Mouse (Mus musculus) kidney, postnatal 0 days (tissue): ENCODE measurements at regions not wholly inside any gene's neighbourhood (a gene's known extent, or its start where the extent isn't known, plus 50 kb on each side); places are given as distances from the start of the nearest gene placed in this dataset.

ENCODE experiments used
- ATAC-seq: fragments of 200-750 bp; cut with Nextera tagmentation; replicated peaks from 2 replicates; pipeline ENCODE4 v1.8.0; 2017; ENCODE audit warnings: low read depth, moderate number of reproducible peaks, moderate TSS enrichment, moderate library complexity; ENCODE audit not compliant: low FRiP score
- DNase-seq: peaks from one replicate; pipeline ENCODE4 v3.0.0-alpha.2; 2016; ENCODE audit warnings: low spot score
- H3K27ac ChIP-seq: fragments of 300-500 bp; sonication (generic); 2 replicates; pipeline ENCODE4 v1.5.1; 2014; ENCODE audit warnings: mild to moderate bottlenecking
- H3K27me3 ChIP-seq: fragments of 300-500 bp; sonication (generic); 2 replicates; pipeline ENCODE4 v1.6.1; 2014; ENCODE audit warnings: low read length, mixed read lengths; ENCODE audit not compliant: insufficient read depth
- H3K36me3 ChIP-seq: fragments of 300-500 bp; sonication (generic); 2 replicates; pipeline ENCODE4 v1.6.1; 2014; ENCODE audit warnings: low read length, mixed read lengths; ENCODE audit not compliant: insufficient read depth
- H3K4me1 ChIP-seq: fragments of 300-500 bp; sonication (generic); replicated peaks from 2 replicates; pipeline ENCODE4 v1.6.1; 2014; ENCODE audit warnings: antibody characterized with exemption, low read length, mixed read lengths; ENCODE audit not compliant: insufficient read depth
- H3K4me2 ChIP-seq: fragments of 300-500 bp; sonication (generic); 2 replicates; pipeline ENCODE4 v1.6.1; 2014; ENCODE audit warnings: mild to moderate bottlenecking, low read length, moderate library complexity, mixed read lengths
- H3K4me3 ChIP-seq: fragments of 300-500 bp; sonication (generic); replicated peaks from 2 replicates; pipeline ENCODE4 v1.5.1; 2014; ENCODE audit warnings: low read depth, low read length
- H3K9ac ChIP-seq: fragments of 300-500 bp; sonication (generic); 2 replicates; pipeline ENCODE4 v1.6.1; 2014; ENCODE audit warnings: low read depth, low read length
- H3K9me3 ChIP-seq: fragments of 300-500 bp; sonication (generic); replicated peaks from 2 replicates; pipeline ENCODE4 v1.6.1; 2016; ENCODE audit warnings: low read length, inconsistent platforms, mixed read lengths
- CTCF ChIP-seq: IDR thresholded peaks from 2 replicates; pipeline ENCODE4 v1.5.1; 2016; ENCODE audit warnings: antibody characterized with exemption, low read depth, mild to moderate bottlenecking, moderate library complexity
- WGBS: fragments of 180-500 bp; shearing (Covaris S2); extraction: QIAGEN DNeasy Blood & Tissue Kit; methylation state at CpG from one replicate; pipeline ENCODE4 v1.1.7; 2014; 5-methylcytosine and 5-hydroxymethylcytosine counted together

DNA sequence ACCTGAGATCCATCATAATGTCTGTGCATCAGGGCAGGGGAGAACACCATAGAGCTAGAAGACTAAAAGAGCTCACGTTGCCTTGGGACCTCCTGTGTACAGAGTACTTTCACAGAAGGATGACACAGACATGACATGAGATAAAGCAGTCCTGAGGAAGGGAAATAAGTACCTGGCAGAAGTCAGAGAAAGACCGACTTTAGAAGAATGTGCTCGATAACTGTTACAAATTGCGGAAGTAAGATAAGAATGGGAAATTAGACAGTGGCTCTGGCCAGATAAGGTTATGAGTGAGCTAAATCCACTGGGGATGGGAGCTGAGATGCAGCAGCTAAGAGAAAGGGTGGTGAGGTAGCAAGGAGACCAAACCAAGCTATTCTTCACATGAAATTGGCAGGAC, 249.9 kb upstream of the Veph1 start:
- H3K9ac ChIP-seq: no peak overlapping the region
- H3K9me3 ChIP-seq: no peaks in the 10 kb centered on the region
- no peaks in the 10 kb centered on the region for H3K36me3 ChIP-seq
- no peak overlapping the region for H3K4me3 ChIP-seq
- TF ChIP-seq CTCF: no peak
- no peak for ATAC-seq
- WGBS: 87% methylated on average over 4 of the region's 4 CpGs
- H3K27me3 ChIP-seq: no peaks in the 10 kb centered on the region
- no peak overlapping the region for H3K4me2 ChIP-seq
- H3K27ac ChIP-seq: no peak overlapping the region
- no peaks in the 10 kb centered on the region for H3K4me1 ChIP-seq
- no peak for DNase-seq

DNA sequence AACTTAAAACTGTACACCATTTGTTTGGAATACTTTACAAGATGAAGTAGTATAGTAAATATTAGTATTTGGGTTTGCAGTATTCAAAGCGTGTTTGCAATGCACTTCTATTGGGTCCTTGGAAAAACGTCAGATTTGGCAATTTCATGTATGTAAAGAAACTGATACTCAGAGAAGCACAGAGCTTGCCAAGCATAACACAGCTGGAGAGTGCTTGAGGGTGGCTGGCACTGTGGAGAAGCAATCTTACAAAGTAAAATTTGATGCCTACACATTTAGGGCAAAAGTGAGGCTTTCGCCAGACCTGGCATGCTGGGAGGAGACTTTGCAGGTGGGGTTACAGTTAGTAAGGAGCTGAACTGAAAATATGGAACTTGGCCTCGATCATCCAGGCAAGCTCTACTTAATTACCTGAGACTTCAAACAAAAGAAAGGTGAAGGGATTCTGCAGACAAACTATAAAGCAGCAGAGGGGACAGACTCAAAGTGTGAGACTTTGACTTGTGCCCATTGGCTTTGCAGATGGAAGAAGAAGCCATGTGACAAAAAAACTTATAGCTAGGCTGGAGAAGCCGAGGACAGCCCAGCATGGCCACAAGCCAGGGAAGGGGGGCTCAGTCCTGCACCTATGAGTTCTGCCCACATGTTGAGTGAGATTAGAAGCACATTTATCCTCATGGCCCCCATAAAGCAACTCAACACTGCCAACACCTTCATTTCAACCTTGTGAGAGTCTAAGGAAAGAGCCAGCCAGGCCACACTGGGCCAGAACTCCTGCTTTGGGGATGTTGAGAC, 247.7 kb upstream of the Veph1 start:
- no peaks in the 10 kb centered on the region for H3K36me3 ChIP-seq
- no peak overlapping the region for H3K4me2 ChIP-seq
- TF ChIP-seq CTCF: no peak
- no peaks in the 10 kb centered on the region for H3K4me1 ChIP-seq
- no peak overlapping the region for H3K27ac ChIP-seq
- WGBS: 69% methylated on average over 5 of the region's 5 CpGs
- no peak overlapping the region for H3K4me3 ChIP-seq
- no peak overlapping the region for H3K9ac ChIP-seq
- DNase-seq (no peak), ATAC-seq (no peak)
- H3K9me3 ChIP-seq: no peaks in the 10 kb centered on the region
- no peaks in the 10 kb centered on the region for H3K27me3 ChIP-seq

DNA sequence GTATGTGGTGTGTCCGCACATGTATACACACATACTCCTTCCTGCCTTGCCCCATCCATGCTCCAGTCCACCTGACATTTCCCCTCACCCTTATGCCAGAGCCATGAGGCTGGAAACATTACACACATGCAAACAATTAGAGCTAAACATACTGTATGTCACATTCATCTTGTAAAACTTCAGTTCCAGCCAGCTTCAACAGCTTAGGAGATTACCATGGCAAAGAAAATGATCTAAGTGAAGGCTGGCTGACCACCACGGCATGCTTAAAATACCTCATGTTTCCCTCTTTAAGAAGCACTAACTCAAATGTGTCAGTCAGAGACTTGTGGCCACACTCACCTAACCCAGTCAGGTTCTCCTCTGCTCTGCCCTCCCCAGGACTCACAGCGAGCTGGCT, 246.2 kb upstream of the Veph1 start:
- H3K27me3 ChIP-seq: no peaks in the 10 kb centered on the region
- no peak overlapping the region for H3K27ac ChIP-seq
- H3K4me2 ChIP-seq: no peak overlapping the region
- no peak overlapping the region for H3K4me3 ChIP-seq
- H3K9me3 ChIP-seq: no peaks in the 10 kb centered on the region
- H3K4me1 ChIP-seq: no peaks in the 10 kb centered on the region
- 78% methylated on average over 3 of the region's 3 CpGs for WGBS
- no peaks in the 10 kb centered on the region for H3K36me3 ChIP-seq
- no peak overlapping the region for H3K9ac ChIP-seq
- DNase-seq: no peak
- TF ChIP-seq CTCF: no peak
- ATAC-seq: no peak

DNA sequence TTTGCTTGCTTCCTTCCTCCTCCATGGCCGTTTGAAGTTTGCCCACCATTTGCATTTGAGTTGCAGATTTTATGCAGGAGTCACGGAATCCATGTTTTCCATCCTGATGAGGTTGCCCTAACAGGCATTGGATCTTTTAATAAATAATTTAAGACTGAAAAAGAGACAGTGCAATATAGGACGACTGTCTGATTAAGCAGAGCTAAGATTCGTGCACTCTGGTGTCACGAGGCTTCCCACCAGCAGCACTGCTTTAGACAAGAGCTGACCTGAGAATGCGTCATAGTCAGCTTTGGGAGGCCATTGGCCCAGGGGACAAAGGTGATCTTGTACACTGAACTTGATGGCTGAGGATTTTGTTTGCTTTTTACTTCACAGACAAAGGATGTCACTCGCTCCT, 241.3 kb upstream of the Veph1 start:
- Histone ChIP-seq H3K4me1 (no peaks in the 10 kb centered on the region), H3K27me3 (no peaks in the 10 kb centered on the region), H3K4me2 (no peak overlapping the region), H3K9me3 (no peaks in the 10 kb centered on the region), H3K27ac (no peak overlapping the region), H3K36me3 (no peaks in the 10 kb centered on the region), H3K4me3 (no peak overlapping the region), H3K9ac (no peak overlapping the region)
- TF ChIP-seq CTCF: no peak
- no peak for DNase-seq
- no peak for ATAC-seq
- 83% methylated on average over 7 of the region's 7 CpGs for WGBS

DNA sequence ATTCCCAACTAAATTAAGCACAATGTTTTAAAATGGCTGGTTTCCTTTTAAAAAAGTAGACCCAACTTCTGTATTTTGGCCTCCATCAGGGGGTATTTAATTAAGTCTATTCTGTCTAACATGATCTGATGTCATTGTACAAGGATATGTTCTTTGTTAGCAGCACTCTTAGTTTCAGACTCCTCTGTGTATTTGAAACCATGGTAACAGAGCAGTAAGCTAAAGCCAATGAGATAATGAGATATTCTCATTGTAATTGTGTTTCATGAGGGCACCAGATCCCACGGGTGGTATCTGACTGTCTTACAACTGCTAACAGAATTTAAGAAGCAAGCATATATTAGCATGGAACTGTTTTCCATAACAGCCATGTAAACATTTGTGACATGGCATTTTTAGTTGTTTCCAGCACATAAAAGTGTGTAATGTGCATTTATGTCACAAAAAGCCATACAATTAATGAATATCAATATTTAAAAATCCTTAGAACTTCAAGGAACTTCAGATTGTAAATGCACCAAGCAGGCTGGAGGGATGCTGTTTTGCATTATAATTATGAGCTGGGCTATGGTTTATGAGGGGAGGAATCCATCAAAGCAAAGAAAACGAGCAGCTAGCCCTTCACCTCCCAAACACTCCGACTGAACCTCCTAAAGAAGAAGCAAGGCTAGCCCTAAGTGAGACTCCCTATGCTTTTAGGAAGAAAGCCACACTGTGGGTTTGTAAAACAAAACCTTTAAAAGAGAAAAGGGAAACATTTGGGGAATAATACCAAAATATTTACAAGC, 240.7 kb upstream of the Veph1 start:
- no peak for TF ChIP-seq CTCF
- no peaks in the 10 kb centered on the region for H3K27me3 ChIP-seq
- 48% methylated on average over 3 of the region's 3 CpGs for whole genome bisulfite sequencing
- H3K4me2 ChIP-seq: no peak overlapping the region
- no peaks in the 10 kb centered on the region for H3K9me3 ChIP-seq
- H3K4me3 ChIP-seq: no peak overlapping the region
- no peak for DNase-seq
- H3K4me1 ChIP-seq: no peaks in the 10 kb centered on the region
- no peak overlapping the region for H3K27ac ChIP-seq
- no peaks in the 10 kb centered on the region for H3K36me3 ChIP-seq
- H3K9ac ChIP-seq: no peak overlapping the region
- no peak for ATAC-seq

DNA sequence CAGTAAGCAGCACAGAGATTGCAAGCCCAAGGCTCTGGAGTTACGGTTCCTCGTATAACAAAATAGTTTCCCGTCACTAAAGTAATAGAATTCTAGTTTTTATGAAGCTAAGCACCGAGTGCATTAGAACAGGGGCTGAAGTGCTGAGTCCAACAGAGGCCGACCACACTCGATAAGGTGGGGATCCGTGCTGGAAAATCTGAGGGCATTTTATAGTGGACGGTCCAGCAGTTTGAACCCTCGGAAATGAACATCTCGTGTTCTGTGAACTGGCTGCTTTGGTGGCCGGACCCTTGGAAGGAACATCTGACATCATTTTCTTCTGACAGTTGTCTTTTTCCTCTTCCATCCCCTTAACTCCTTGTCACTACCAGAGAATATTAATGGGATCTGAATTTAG, 240.0 kb upstream of the Veph1 start:
- Histone ChIP-seq H3K4me3 (no peak overlapping the region), H3K36me3 (no peaks in the 10 kb centered on the region), H3K4me1 (no peaks in the 10 kb centered on the region), H3K9me3 (no peaks in the 10 kb centered on the region), H3K9ac (no peak overlapping the region), H3K27me3 (no peaks in the 10 kb centered on the region), H3K27ac (no peak overlapping the region), H3K4me2 (no peak overlapping the region)
- ATAC-seq (no peak), DNase-seq (no peak)
- TF ChIP-seq CTCF: no peak
- 55% methylated on average over 11 of the region's 11 CpGs for WGBS
